Mouse (Mus musculus) spleen, postnatal 14 days (tissue): Measurements from ENCODE around the gene Irf4.

ENCODE experiments used
- DNase-seq, 2 experiments: peaks; one replicate each; pipeline ENCODE4 v3.0.0; 2021 to 2022; ENCODE audit warnings: low spot score in 2 of 2

The Irf4 gene

GRCm38 (mm10) chr13:30801886-30802285 lies 52.9 kb downstream of the Irf4 start:
- no peak for DNase-seq

- DNase-seq = no peak
Observed at GRCm38 (mm10) chr13:30802336-30802955, 53.4 kb downstream of the Irf4 start.

GRCm38 (mm10) chr13:30809240-30809639 lies 60.2 kb downstream of the Irf4 start:
- no peak for DNase-seq

- no peak for DNase-seq
Observed at GRCm38 (mm10) chr13:30813464-30813863, 64.4 kb downstream of the Irf4 start.

GRCm38 (mm10) chr13:30814256-30814655 lies 65.2 kb downstream of the Irf4 start:
- no peak for DNase-seq
